Mouse (Mus musculus): ENCODE measurements around the gene Amdhd2. TPM values are rescaled to one million over a fixed set of nuclear protein-coding genes. Genes with fewer than 3 reads are reported as not detected.

Amdhd2 gene
- polyA plus RNA-seq, 1 experiment from 2014 or later: 41.0 TPM

DNA sequence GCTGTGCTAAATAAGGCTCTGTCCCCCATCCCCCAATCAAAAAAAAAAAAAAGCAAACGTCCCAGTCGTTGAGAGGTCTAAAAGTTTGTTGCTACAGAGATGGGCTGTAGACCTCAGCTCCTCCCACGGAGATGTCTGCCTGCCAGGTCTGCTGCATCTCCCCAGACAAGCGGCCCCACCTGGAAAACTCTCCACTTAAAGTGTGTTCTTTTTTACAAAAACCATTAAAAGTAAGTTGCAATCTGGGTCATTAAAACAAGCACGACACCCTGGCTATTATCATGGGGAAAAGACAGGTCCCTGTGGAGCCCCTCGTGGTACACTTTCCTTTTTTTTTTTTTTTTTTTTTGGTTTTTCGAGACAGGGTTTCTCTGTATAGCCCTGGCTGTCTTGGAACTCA, 12.2 kb downstream of the Amdhd2 start:
- Histone ChIP-seq H3K4me3 (ENCODE audit: low read length) (no peak overlapping the region; the same call in 1 of the 2 replicates), H3K36me3 (ENCODE audit: control insufficient read depth, insufficient read depth, low read length) (peaks cover 2% of the 10 kb centered on the region; the same call in 1 of the 2 replicates), H3K4me1 (ENCODE audit: control insufficient read depth, insufficient read depth, low read depth, low read length) (peaks cover 4% of the 10 kb centered on the region; the same call in 1 of the 2 replicates), H3K4me2 (ENCODE audit: low read length) (peak overlapping the region; percentile 67), H3K27ac (ENCODE audit: low read depth, low read length) (no peak overlapping the region), H3K27me3 (replicated peaks; ENCODE audit: control insufficient read depth, insufficient read depth, low read length) (no peaks in the 10 kb centered on the region), H3K9ac (ENCODE audit: low read depth, low read length) (peak overlapping the region; percentile 56; the same call in 1 of the 2 replicates), H3K9me3 (ENCODE audit: control insufficient read depth, low read length) (no peaks in the 10 kb centered on the region)
- WGBS: 21% methylated on average over 7 of the region's 7 CpGs
- ATAC-seq: no peak

DNA sequence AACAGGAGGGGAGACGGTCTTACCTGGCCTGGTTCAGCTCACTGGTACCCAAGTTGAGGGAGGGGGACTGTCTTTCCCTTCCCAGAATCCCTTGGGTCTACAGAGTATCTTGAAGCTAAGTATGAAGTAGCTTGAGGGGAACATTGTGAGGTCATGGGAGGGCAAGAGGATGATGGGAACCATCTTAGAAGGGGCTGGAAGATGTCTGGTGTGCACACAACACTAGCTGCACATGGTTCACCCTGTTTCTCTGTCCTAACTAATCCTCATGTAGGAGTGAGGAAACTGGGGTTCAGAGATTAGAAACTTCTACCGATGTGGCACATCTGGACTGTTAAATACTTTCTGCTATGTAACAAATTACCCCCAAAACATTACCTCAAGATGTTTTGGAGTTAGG, 12.7 kb downstream of the Amdhd2 start, which contains the start of gene Pdpk1:
TSS of gene Pdpk1 (minus strand) at position 101 of the 400 bp plus-strand sequence.
- Histone ChIP-seq H3K9ac (ENCODE audit: low read depth, low read length) (peak within 1 kb of the TSS; percentile 56), H3K9me3 (ENCODE audit: control insufficient read depth, low read length) (no peaks in the 10 kb centered on the region), H3K27me3 (replicated peaks; ENCODE audit: control insufficient read depth, insufficient read depth, low read length) (no peaks in the 10 kb centered on the region), H3K36me3 (ENCODE audit: control insufficient read depth, insufficient read depth, low read length) (peaks cover 2% of the 10 kb centered on the region; the same call in 1 of the 2 replicates), H3K4me3 (ENCODE audit: low read length) (peak within 1 kb of the TSS; percentile 31), H3K4me2 (ENCODE audit: low read length) (peak within 1 kb of the TSS; percentile 67), H3K27ac (ENCODE audit: low read depth, low read length) (no peak within 1 kb of the TSS), H3K4me1 (ENCODE audit: control insufficient read depth, insufficient read depth, low read depth, low read length) (peaks cover 4% of the 10 kb centered on the region; the same call in 1 of the 2 replicates)
- 91% methylated on average over 2 of the region's 2 CpGs for WGBS
- no peak for ATAC-seq

DNA sequence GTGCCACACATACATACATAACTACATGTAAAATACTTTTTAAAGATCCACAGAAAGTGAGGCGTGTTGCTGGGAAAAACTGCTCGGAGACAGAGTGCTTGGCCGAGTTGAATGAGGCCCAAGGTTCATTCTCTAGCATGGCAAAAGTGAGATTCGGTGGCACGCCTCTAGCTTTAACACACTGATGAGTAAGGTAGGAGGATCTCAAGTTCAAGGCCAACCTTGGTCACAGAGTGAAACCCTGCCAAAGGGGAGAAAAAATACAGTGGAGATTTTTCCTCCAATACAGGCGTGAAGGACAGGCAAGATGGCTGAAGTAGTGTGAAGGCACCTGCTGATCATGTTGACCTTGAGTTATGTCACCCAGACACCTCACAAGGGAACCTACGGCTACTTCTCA, 14.1 kb downstream of the Amdhd2 start:
- H3K27ac ChIP-seq (ENCODE audit: low read depth, low read length): no peak overlapping the region
- no peaks in the 10 kb centered on the region for H3K9me3 ChIP-seq (ENCODE audit: control insufficient read depth, low read length)
- no peaks in the 10 kb centered on the region for H3K36me3 ChIP-seq (ENCODE audit: control insufficient read depth, insufficient read depth, low read length)
- no peak overlapping the region for H3K4me2 ChIP-seq (ENCODE audit: low read length)
- WGBS: 92% methylated on average over 7 of the region's 7 CpGs
- no peak overlapping the region for H3K9ac ChIP-seq (ENCODE audit: low read depth, low read length)
- H3K4me1 ChIP-seq (ENCODE audit: control insufficient read depth, insufficient read depth, low read depth, low read length): peaks cover 4% of the 10 kb centered on the region; the same call in 1 of the 2 replicates
- ATAC-seq: no peak
- no peaks in the 10 kb centered on the region for H3K27me3 ChIP-seq (replicated peaks; ENCODE audit: control insufficient read depth, insufficient read depth, low read length)
- H3K4me3 ChIP-seq (ENCODE audit: low read length): no peak overlapping the region

DNA sequence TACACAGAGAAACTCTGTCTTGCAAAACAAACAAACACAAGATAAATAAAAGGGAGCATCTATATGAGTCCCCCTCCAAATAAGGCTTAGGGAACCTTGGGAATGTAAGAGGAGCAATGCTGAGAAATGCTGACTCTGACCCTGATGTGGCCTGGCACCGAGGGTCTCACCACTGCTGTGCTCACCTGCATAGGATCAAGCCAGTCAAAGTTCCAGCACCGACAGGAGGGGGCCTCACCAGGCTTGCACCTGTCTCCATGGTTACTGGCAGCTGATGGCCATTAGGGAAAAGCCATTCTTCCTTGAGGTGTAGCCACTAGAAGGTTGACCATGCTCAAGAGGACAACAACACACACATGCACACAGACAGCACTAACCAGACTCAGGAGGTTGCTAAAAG, 20.7 kb downstream of the Amdhd2 start:
- ATAC-seq: no peak
- no peaks in the 10 kb centered on the region for H3K36me3 ChIP-seq (ENCODE audit: control insufficient read depth, insufficient read depth, low read length)
- no peaks in the 10 kb centered on the region for H3K9me3 ChIP-seq (ENCODE audit: control insufficient read depth, low read length)
- no peak overlapping the region for H3K9ac ChIP-seq (ENCODE audit: low read depth, low read length)
- WGBS: 32% methylated on average over 2 of the region's 2 CpGs
- H3K27me3 ChIP-seq (replicated peaks; ENCODE audit: control insufficient read depth, insufficient read depth, low read length): no peaks in the 10 kb centered on the region
- no peak overlapping the region for H3K4me3 ChIP-seq (ENCODE audit: low read length)
- H3K27ac ChIP-seq (ENCODE audit: low read depth, low read length): no peak overlapping the region
- peaks cover 19% of the 10 kb centered on the region for H3K4me1 ChIP-seq (ENCODE audit: control insufficient read depth, insufficient read depth, low read depth, low read length)
- H3K4me2 ChIP-seq (ENCODE audit: low read length): no peak overlapping the region

GRCm38 (mm10) chr17:24141425-24141920, 22.1 kb downstream of the Amdhd2 start:
- no peaks in the 10 kb centered on the region for H3K36me3 ChIP-seq (ENCODE audit: control insufficient read depth, insufficient read depth, low read length)
- WGBS: under 1% methylated on average over 40 of the region's 57 CpGs
- ATAC-seq: peak; percentile 98
- peaks cover 25% of the 10 kb centered on the region for H3K4me1 ChIP-seq (ENCODE audit: control insufficient read depth, insufficient read depth, low read depth, low read length)
- no peaks in the 10 kb centered on the region for H3K27me3 ChIP-seq (replicated peaks; ENCODE audit: control insufficient read depth, insufficient read depth, low read length)
- H3K9me3 ChIP-seq (ENCODE audit: control insufficient read depth, low read length): no peaks in the 10 kb centered on the region
- peak overlapping the region; percentile 89 for H3K27ac ChIP-seq (ENCODE audit: low read depth, low read length)
- H3K4me2 ChIP-seq (ENCODE audit: low read length): peak overlapping the region; percentile 94
- peak overlapping the region; percentile 94 for H3K9ac ChIP-seq (ENCODE audit: low read depth, low read length)
- H3K4me3 ChIP-seq (ENCODE audit: low read length): peak overlapping the region; percentile 98

DNA sequence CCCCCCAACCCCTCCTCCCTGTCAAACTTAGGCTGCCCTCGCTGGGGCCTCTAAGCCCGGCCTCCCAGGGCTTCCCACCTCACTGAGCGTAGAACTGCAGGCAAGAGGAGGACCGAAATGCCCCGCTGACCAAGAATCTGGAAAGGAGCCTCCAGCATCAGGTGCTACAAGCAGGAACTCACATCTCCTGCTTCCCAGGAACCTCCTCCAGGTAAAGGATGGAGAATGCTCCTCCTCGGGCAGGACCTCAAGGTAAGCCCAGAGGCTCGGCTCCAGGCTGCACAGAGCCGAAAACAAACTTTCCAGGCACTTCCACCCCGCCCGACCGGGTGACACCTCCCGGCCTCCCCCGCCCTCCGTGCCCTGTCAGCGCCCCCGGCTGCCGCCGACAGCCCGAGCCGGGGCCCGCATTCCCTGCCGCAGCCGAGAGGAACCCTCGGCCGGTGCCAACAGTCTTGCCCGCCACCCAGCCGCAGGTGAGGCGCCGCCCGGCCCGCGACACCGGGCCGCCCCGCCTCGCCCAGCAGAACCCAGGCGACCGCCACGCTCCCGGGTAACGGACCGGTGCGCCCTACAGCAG, 22.6 kb downstream of the Amdhd2 start:
- no peaks in the 10 kb centered on the region for H3K27me3 ChIP-seq (replicated peaks; ENCODE audit: control insufficient read depth, insufficient read depth, low read length)
- H3K27ac ChIP-seq (ENCODE audit: low read depth, low read length): peak overlapping the region; percentile 89
- no peaks in the 10 kb centered on the region for H3K36me3 ChIP-seq (ENCODE audit: control insufficient read depth, insufficient read depth, low read length)
- no peaks in the 10 kb centered on the region for H3K9me3 ChIP-seq (ENCODE audit: control insufficient read depth, low read length)
- WGBS: 0% methylated on average over 30 of the region's 43 CpGs
- peak overlapping the region; percentile 94 for H3K9ac ChIP-seq (ENCODE audit: low read depth, low read length)
- peak overlapping the region; percentile 98 for H3K4me3 ChIP-seq (ENCODE audit: low read length)
- peak; percentile 0; the same call in 1 of the 2 replicates for ATAC-seq
- peaks cover 25% of the 10 kb centered on the region for H3K4me1 ChIP-seq (ENCODE audit: control insufficient read depth, insufficient read depth, low read depth, low read length)
- peak overlapping the region; percentile 94 for H3K4me2 ChIP-seq (ENCODE audit: low read length)

- H3K27me3 ChIP-seq (replicated peaks; ENCODE audit: control insufficient read depth, insufficient read depth, low read length): no peaks in the 10 kb centered on the region
- H3K4me2 ChIP-seq (ENCODE audit: low read length): peak overlapping the region; percentile 94
- H3K9me3 ChIP-seq (ENCODE audit: control insufficient read depth, low read length): no peaks in the 10 kb centered on the region
- H3K4me1 ChIP-seq (ENCODE audit: control insufficient read depth, insufficient read depth, low read depth, low read length): peaks cover 25% of the 10 kb centered on the region
- H3K4me3 ChIP-seq (ENCODE audit: low read length): peak overlapping the region; percentile 98
- ATAC-seq: no peak
- peak overlapping the region; percentile 47; the same call in 1 of the 2 replicates for H3K9ac ChIP-seq (ENCODE audit: low read depth, low read length)
- no peak overlapping the region for H3K27ac ChIP-seq (ENCODE audit: low read depth, low read length)
- H3K36me3 ChIP-seq (ENCODE audit: control insufficient read depth, insufficient read depth, low read length): no peaks in the 10 kb centered on the region
- WGBS: 92% methylated on average over 4 of the region's 4 CpGs
Observed at GRCm38 (mm10) chr17:24139968-24140367, 23.6 kb downstream of the Amdhd2 start.

- H3K27ac ChIP-seq (ENCODE audit: low read depth, low read length): no peak overlapping the region
- H3K4me2 ChIP-seq (ENCODE audit: low read length): no peak overlapping the region
- 85% methylated on average over 3 of the region's 3 CpGs for WGBS
- H3K9ac ChIP-seq (ENCODE audit: low read depth, low read length): no peak overlapping the region
- peaks cover 25% of the 10 kb centered on the region for H3K4me1 ChIP-seq (ENCODE audit: control insufficient read depth, insufficient read depth, low read depth, low read length)
- H3K4me3 ChIP-seq (ENCODE audit: low read length): no peak overlapping the region
- H3K36me3 ChIP-seq (ENCODE audit: control insufficient read depth, insufficient read depth, low read length): no peaks in the 10 kb centered on the region
- no peak for ATAC-seq
- no peaks in the 10 kb centered on the region for H3K27me3 ChIP-seq (replicated peaks; ENCODE audit: control insufficient read depth, insufficient read depth, low read length)
- H3K9me3 ChIP-seq (ENCODE audit: control insufficient read depth, low read length): no peaks in the 10 kb centered on the region
Observed at GRCm38 (mm10) chr17:24139256-24139655, 24.3 kb downstream of the Amdhd2 start.

- ATAC-seq: no peak
- Histone ChIP-seq H3K27ac (ENCODE audit: low read depth, low read length) (no peak overlapping the region), H3K9me3 (ENCODE audit: control insufficient read depth, low read length) (no peaks in the 10 kb centered on the region), H3K36me3 (ENCODE audit: control insufficient read depth, insufficient read depth, low read length) (no peaks in the 10 kb centered on the region), H3K9ac (ENCODE audit: low read depth, low read length) (no peak overlapping the region), H3K4me3 (ENCODE audit: low read length) (no peak overlapping the region), H3K4me1 (ENCODE audit: control insufficient read depth, insufficient read depth, low read depth, low read length) (peaks cover 22% of the 10 kb centered on the region), H3K27me3 (replicated peaks; ENCODE audit: control insufficient read depth, insufficient read depth, low read length) (no peaks in the 10 kb centered on the region), H3K4me2 (ENCODE audit: low read length) (no peak overlapping the region)
- 76% methylated on average over 2 of the region's 2 CpGs for WGBS
Observed at GRCm38 (mm10) chr17:24137226-24137880, 26.2 kb downstream of the Amdhd2 start.

All from hindbrain, embryonic 16.5 days (tissue).